Mouse (Mus musculus): ENCODE measurements around the gene Peli2.

DNA sequence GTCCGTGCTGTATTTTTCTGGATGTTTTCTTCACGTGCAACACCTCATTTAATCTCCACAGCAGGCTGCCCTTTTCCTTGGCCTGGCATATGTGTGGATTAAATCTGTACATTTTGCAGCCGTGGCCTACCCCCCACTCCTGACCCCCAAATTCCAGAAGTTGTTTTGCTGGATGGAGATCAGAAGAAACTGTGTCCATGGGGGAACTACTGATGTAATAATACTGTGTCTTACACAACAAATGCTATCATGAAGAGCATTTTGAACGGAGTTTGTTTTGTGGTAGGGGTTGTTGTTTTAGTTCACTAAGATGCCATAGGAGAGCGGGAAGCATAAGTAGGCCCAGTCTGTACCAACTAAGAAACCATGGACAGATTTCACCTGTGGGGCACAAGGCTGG lies 88.8 kb downstream of the Peli2 start:
- no peak for TF ChIP-seq CTCF (IDR thresholded peaks at IDR 0.05; ENCODE audit: insufficient read depth, low read depth, low read length)
- TF ChIP-seq POLR2A (IDR thresholded peaks at IDR 0.05; ENCODE audit: insufficient read depth, low read depth, low read length) = no peak

Data from olfactory bulb, adult 2 months (tissue).